Mouse (Mus musculus): ENCODE measurements around the gene Abca2. TPM values are rescaled to one million over a fixed set of nuclear protein-coding genes. Genes with fewer than 3 reads are reported as not detected.

Abca2 gene
- polyA plus RNA-seq, 2 experiments from 2014 or later = 32.8 to 41.4 TPM

Other genes with a start within 250 kb of the Abca2 start
- gene Nrarp, start 247.9 kb upstream of the Abca2 start, polyA plus RNA-seq (2017; shearing (Covaris generic)) = 1 to 10 TPM in 1 of 2 experiments, under 1 TPM in 1; 0.61 to 1.2 TPM
- gene Tor4a, start 231.8 kb upstream of the Abca2 start, polyA plus RNA-seq (2017; shearing (Covaris generic)) = 10 to 100 TPM; 51.4 to 89.5 TPM
- gene Nelfb, start 217.2 kb upstream of the Abca2 start, polyA plus RNA-seq (2017; shearing (Covaris generic)) = 10 to 100 TPM; 41.1 to 49.1 TPM
- not detected for gene Stpg3, start 214.1 kb upstream of the Abca2 start, polyA plus RNA-seq (2017; shearing (Covaris generic))
- not detected for gene Fam166a, start 210.0 kb upstream of the Abca2 start, polyA plus RNA-seq (2017; shearing (Covaris generic))
- gene Tubb4b, start 204.0 kb upstream of the Abca2 start, polyA plus RNA-seq (2017; shearing (Covaris generic)) = 100 to 1,000 TPM; 110 to 150 TPM
- not detected for gene Slc34a3, start 194.3 kb upstream of the Abca2 start, polyA plus RNA-seq (2017; shearing (Covaris generic))
- not detected for gene Rnf224, start 191.9 kb upstream of the Abca2 start, polyA plus RNA-seq (2017; shearing (Covaris generic))
- under 1 TPM in 1 of 2 experiments, not detected in 1; 0.58 TPM for gene Rnf208, start 186.4 kb upstream of the Abca2 start, polyA plus RNA-seq (2017; shearing (Covaris generic))
- gene Cysrt1, start 186.3 kb upstream of the Abca2 start, polyA plus RNA-seq (2017; shearing (Covaris generic)) = not detected
- 1 to 10 TPM; 3.6 to 4.2 TPM for gene AL732309.1, start 181.8 kb upstream of the Abca2 start, polyA plus RNA-seq (2017; shearing (Covaris generic))
- gene Tmem203, start 173.3 kb upstream of the Abca2 start, polyA plus RNA-seq (2017; shearing (Covaris generic)) = 10 to 100 TPM; 10.8 to 13.0 TPM
- gene Tprn, start 166.1 kb upstream of the Abca2 start, polyA plus RNA-seq (2017; shearing (Covaris generic)) = 10 to 100 TPM in 1 of 2 experiments, 1 to 10 TPM in 1; 5.5 to 12.4 TPM
- gene Ssna1, start 156.3 kb upstream of the Abca2 start, polyA plus RNA-seq (2017; shearing (Covaris generic)) = 100 to 1,000 TPM; 127 to 134 TPM
- gene Anapc2, start 156.2 kb upstream of the Abca2 start, polyA plus RNA-seq (2017; shearing (Covaris generic)) = 10 to 100 TPM; 24.8 to 39.3 TPM
- gene Tmem210, start 140.6 kb upstream of the Abca2 start, polyA plus RNA-seq (2017; shearing (Covaris generic)) = not detected
- gene Lrrc26, start 138.8 kb upstream of the Abca2 start, polyA plus RNA-seq (2017; shearing (Covaris generic)) = not detected
- not detected for gene Grin1, start 109.5 kb upstream of the Abca2 start, polyA plus RNA-seq (2017; shearing (Covaris generic))
- 10 to 100 TPM; 19.7 to 23.2 TPM for gene Man1b1, start 96.4 kb upstream of the Abca2 start, polyA plus RNA-seq (2017; shearing (Covaris generic))
- gene Dpp7, start 72.3 kb upstream of the Abca2 start, polyA plus RNA-seq (2017; shearing (Covaris generic)) = 10 to 100 TPM; 10.3 to 13.9 TPM
- 10 to 100 TPM; 13.3 to 15.0 TPM for gene Uap1l1, start 63.0 kb upstream of the Abca2 start, polyA plus RNA-seq (2017; shearing (Covaris generic))
- 1 to 10 TPM; 1.8 to 2.6 TPM for gene Sapcd2, start 56.4 kb upstream of the Abca2 start, polyA plus RNA-seq (2017; shearing (Covaris generic))
- gene Entpd2, start 32.8 kb upstream of the Abca2 start, polyA plus RNA-seq (2017; shearing (Covaris generic)) = under 1 TPM in 1 of 2 experiments, not detected in 1; 0.17 TPM
- gene Npdc1, start 29.4 kb upstream of the Abca2 start, polyA plus RNA-seq (2017; shearing (Covaris generic)) = 1 to 10 TPM; 1.2 to 1.7 TPM
- 10 to 100 TPM; 13.6 to 13.8 TPM for gene Fut7, start 5.4 kb upstream of the Abca2 start, polyA plus RNA-seq (2017; shearing (Covaris generic))
- gene Clic3, start 28.1 kb downstream of the Abca2 start, polyA plus RNA-seq (2017; shearing (Covaris generic)) = 1 to 10 TPM; 2.0 to 2.2 TPM
- gene Paxx, start 32.4 kb downstream of the Abca2 start, polyA plus RNA-seq (2017; shearing (Covaris generic)) = 10 to 100 TPM; 72.8 to 74.8 TPM
- not detected for gene Ptgds, start 41.3 kb downstream of the Abca2 start, polyA plus RNA-seq (2017; shearing (Covaris generic))
- gene Lcn12, start 65.2 kb downstream of the Abca2 start, polyA plus RNA-seq (2017; shearing (Covaris generic)) = not detected
- gene Fbxw5, start 72.0 kb downstream of the Abca2 start, polyA plus RNA-seq (2017; shearing (Covaris generic)) = 10 to 100 TPM; 51.3 to 71.1 TPM
- 1 to 10 TPM; 3.1 to 3.2 TPM for gene C8g, start 73.0 kb downstream of the Abca2 start, polyA plus RNA-seq (2017; shearing (Covaris generic))
- 10 to 100 TPM; 60.9 to 67.0 TPM for gene Traf2, start 118.2 kb downstream of the Abca2 start, polyA plus RNA-seq (2017; shearing (Covaris generic))
- 100 to 1,000 TPM; 290 to 402 TPM for gene Edf1, start 129.1 kb downstream of the Abca2 start, polyA plus RNA-seq (2017; shearing (Covaris generic))
- gene Mamdc4, start 146.1 kb downstream of the Abca2 start, polyA plus RNA-seq (2017; shearing (Covaris generic)) = under 1 TPM; 0.40 to 0.91 TPM
- gene Phpt1, start 146.5 kb downstream of the Abca2 start, polyA plus RNA-seq (2017; shearing (Covaris generic)) = 10 to 100 TPM; 55.3 to 61.6 TPM
- gene Ajm1, start 153.1 kb downstream of the Abca2 start, polyA plus RNA-seq (2017; shearing (Covaris generic)) = under 1 TPM in 1 of 2 experiments, not detected in 1; 0.07 TPM
- gene Rabl6, start 179.8 kb downstream of the Abca2 start, polyA plus RNA-seq (2017; shearing (Covaris generic)) = 10 to 100 TPM; 16.1 to 19.8 TPM
- gene Ccdc183, start 189.0 kb downstream of the Abca2 start, polyA plus RNA-seq (2017; shearing (Covaris generic)) = not detected
- gene Tmem141, start 193.3 kb downstream of the Abca2 start, polyA plus RNA-seq (2017; shearing (Covaris generic)) = 1 to 10 TPM in 1 of 2 experiments, not detected in 1; 1.8 TPM
- gene Fcna, start 199.3 kb downstream of the Abca2 start, polyA plus RNA-seq (2017; shearing (Covaris generic)) = 1 to 10 TPM in 1 of 2 experiments, under 1 TPM in 1; 0.83 to 1.7 TPM
- not detected for gene Lcn8, start 224.4 kb downstream of the Abca2 start, polyA plus RNA-seq (2017; shearing (Covaris generic))
- not detected for gene Lcn5, start 229.2 kb downstream of the Abca2 start, polyA plus RNA-seq (2017; shearing (Covaris generic))
- gene Lcn6, start 248.1 kb downstream of the Abca2 start, polyA plus RNA-seq (2017; shearing (Covaris generic)) = not detected